Mouse (Mus musculus): ENCODE measurements around the gene Snapin. TPM values are rescaled to one million over a fixed set of nuclear protein-coding genes. Genes with fewer than 3 reads are reported as not detected.

The Snapin gene
- total RNA-seq, 2 experiments from 2014 or later = 48.8 to 50.9 TPM

DNA sequence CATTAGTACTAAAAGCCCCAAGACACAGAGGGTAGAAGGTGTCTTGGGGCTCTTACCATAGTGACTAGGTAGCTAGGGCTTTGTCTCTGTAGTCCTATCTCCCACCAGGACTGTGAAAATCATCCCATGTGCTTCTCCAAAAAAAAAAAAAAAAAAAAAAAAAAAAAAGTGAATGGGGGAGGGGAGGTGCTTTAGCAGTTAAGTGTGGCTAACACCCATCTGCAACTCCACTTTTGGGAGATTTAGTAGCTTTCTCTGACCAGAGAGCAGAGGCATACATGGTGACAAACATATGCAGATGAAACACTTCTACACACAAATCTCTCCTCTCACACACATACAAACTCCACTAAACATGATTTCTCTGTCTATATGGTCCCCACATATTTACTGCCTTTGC lies 6.8 kb upstream of the Snapin start:
- Histone ChIP-seq H3K4me3 (no peak overlapping the region), H3K27ac (no peak overlapping the region)
- DNase-seq (ENCODE audit: extremely low spot score in 1 of 2, low spot score in 2 of 2) = no peak
- intact Hi-C loops (cut with DNase I) = no loop called here
- TF ChIP-seq CTCF (IDR thresholded peaks at IDR 0.05) = no peak

DNA sequence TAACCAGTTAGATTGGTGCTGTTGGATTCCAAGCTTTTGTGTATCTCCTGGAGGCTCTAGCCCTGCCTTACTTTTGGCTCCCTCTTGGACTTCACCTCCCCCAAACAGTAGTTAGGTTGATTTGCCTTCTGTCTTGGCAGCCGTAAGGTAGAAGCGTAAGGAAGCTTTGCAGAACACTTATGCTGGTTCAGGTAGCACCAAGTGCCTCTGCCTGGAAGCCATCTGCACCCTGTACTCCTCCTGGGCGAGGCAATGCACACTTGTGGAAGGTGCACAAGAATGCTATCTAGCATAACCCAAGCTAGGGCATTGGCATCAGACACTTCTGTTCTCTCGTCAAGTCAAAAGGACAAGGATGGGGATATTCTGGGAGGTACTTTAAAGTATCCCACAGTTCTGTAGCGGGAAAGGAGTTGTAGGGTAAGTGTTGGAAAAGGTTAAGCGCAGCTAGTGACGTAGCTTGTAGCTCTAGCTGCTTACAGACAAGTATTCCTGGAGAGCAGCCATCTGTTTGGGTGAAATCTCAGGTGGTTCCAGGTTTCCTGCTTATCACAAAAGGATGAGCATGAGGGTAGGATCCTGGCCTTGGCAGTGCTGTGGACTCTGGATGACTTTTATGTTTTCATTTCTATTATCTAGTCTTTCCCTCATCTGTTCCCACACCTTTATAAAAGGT lies 5.2 kb upstream of the Snapin start:
- intact Hi-C loops (cut with DNase I) = no loop called here
- no peak for TF ChIP-seq CTCF (IDR thresholded peaks at IDR 0.05)
- H3K27ac ChIP-seq = no peak overlapping the region
- no peak for DNase-seq (ENCODE audit: extremely low spot score in 1 of 2, low spot score in 2 of 2)
- H3K4me3 ChIP-seq = no peak overlapping the region

DNA sequence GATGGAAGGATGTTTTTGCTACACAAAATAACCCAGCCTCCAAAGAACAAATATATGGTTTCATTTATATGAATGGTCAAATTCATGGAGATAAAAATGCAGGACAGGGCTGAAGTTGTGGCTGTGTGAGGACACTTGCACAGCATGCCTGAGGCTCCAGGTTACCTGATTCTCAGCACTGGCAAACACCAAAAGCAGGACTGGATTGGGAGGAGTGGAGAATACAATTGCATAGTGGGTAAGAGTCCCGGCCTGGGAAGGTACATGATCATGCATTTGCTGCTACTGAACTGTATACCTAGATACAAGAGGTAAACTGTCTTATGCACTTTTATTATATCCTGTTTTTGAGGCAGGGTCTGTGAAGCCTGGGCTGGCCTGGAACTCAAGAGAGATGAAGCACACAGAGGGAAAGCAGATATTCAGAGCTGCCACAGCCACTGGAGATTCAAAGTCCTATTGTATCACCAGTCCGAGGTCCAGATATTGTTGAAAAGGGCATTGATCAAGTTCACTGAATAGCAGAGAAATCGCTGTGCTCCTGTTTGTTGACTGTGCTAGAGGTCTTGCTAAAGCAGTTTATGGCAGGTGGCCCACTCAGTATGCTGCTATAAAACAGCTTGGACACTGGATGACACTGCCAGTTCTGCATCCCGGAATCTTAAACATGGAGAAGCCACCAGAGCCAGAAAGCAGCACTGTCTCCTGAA lies 3.2 kb upstream of the Snapin start:
- intact Hi-C loops (cut with DNase I) = no loop called here
- H3K27ac ChIP-seq = no peak overlapping the region
- TF ChIP-seq CTCF (IDR thresholded peaks at IDR 0.05) = no peak
- no peak overlapping the region for H3K4me3 ChIP-seq
- DNase-seq (ENCODE audit: extremely low spot score in 1 of 2, low spot score in 2 of 2) = no peak

DNA sequence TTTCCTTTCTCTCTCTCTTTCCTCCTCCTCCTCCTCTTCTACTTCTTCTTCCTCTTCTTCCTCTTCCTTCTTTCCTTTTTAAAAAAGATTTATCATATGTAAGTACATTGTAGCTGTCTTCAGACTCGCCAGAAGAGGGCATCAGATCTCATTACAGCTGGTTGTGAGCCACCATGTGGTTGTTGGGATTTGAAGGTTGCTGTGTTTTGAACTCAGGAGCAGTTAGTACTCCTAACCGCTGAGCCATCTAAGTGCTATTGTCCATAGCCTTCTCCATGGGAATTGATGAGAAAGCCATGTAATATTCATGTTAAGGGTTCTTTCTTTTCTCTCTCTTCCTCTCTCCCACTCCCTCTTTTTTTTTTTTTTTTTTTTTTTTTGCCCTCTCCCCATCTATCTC lies 517 bp upstream of the Snapin start:
- Histone ChIP-seq H3K4me3 (no peak overlapping the region; the same call in 1 of the 2 replicates), H3K27ac (no peak overlapping the region)
- DNase-seq (ENCODE audit: extremely low spot score in 1 of 2, low spot score in 2 of 2) = no peak
- intact Hi-C loops (cut with DNase I) = loop anchor here (1.0 to 2.0 kb wide), 3 partner anchors 123 to 218 kb away; no protein-coding TSS in a partner anchor
- TF ChIP-seq CTCF (IDR thresholded peaks at IDR 0.05) = no peak; the same call in none of the 2 replicates

- Histone ChIP-seq H3K27ac (no peak overlapping the region), H3K4me3 (no peak overlapping the region)
- no peak for DNase-seq (ENCODE audit: extremely low spot score in 1 of 2, low spot score in 2 of 2)
- intact Hi-C loops (cut with DNase I) = no loop called here
- no peak for TF ChIP-seq CTCF (IDR thresholded peaks at IDR 0.05)
These were observed 2.3 kb downstream of the Snapin start for GRCm38 (mm10) chr3:90488576-90488975.

GRCm38 (mm10) chr3:90486998-90487397 lies 3.8 kb downstream of the Snapin start:
- Histone ChIP-seq H3K4me3 (no peak overlapping the region), H3K27ac (no peak overlapping the region)
- no peak for DNase-seq (ENCODE audit: extremely low spot score in 1 of 2, low spot score in 2 of 2)
- intact Hi-C loops (cut with DNase I) = no loop called here
- TF ChIP-seq CTCF (IDR thresholded peaks at IDR 0.05) = no peak

GRCm38 (mm10) chr3:90475831-90476611 lies 14.8 kb downstream of the Snapin start, which contains the start of gene Ilf2:
Gene Ilf2, plus strand, starts transcription at chr3:90476126.
- DNase-seq (ENCODE audit: extremely low spot score in 1 of 2, low spot score in 2 of 2) = peak; percentile 94 to 95
- peak; percentile 53 for TF ChIP-seq CTCF (IDR thresholded peaks at IDR 0.05)
- Histone ChIP-seq H3K27ac (peak within 1 kb of the TSS; percentile 77), H3K4me3 (peak within 1 kb of the TSS; percentile 91)
- intact Hi-C loops (cut with DNase I) = loop anchor here (2.0 to 10.0 kb wide), 2 partner anchors 43 to 181 kb away; partner anchors contain the start of genes Gatad2b and Ints3

DNA sequence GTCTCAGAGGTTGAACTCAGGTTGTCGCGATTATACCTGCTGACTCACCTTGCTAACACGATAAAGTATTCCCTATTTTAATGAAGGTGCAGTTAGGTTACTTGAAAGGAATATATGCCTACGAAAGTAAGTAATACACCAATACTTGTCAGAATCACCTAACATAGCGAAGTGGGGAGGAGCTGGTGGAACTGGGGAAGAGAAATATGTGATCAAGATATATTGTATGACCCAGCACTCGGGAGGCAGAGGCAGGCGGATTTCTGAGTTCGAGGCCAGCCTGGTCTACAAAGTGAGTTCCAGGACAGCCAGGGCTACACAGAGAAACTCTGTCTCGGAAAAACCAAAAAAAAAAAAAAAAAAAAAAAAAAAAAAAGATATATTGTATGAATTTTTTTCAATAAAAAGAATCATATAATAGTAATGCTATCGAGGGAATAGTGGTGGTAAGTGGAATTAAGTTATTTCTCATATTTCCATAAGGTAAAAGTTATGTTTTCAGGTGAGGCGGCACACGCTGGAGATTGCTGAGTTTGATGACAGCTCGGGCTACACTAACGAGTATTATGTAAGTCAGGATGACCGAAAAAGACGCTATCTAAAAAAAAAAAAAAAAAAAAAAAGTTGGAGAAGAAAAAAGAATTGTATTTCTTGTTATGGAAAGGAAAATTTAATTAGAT lies 15.5 kb downstream of the Snapin start:
- intact Hi-C loops (cut with DNase I) = loop anchor here (2.0 to 10.0 kb wide), 2 partner anchors 42 to 180 kb away; partner anchors contain the start of genes Gatad2b and Ints3
- DNase-seq (ENCODE audit: extremely low spot score in 1 of 2, low spot score in 2 of 2) = no peak
- peak overlapping the region; percentile 54 for H3K4me3 ChIP-seq
- TF ChIP-seq CTCF (IDR thresholded peaks at IDR 0.05) = no peak
- peak overlapping the region; percentile 44; the same call in 1 of the 2 replicates for H3K27ac ChIP-seq

DNA sequence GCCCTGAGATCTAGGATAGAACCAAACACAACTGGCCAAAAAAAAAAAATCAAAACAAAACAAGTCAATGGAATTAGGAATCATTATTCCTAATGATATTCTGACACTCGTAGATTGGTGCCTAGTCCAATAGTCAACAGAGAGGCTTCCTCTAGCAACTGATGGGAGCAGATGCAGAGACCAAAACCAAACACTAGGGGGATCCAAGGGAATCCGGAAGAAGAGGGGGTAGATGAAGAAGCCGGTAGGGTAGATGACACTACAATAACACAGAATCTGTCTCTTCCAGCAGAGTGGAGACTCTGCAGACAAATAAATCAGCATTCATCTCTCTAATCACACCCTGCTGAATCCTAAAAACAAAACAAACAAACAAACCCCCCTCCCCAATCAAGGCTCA lies 18.6 kb downstream of the Snapin start:
- peak; percentile 62 for TF ChIP-seq CTCF (IDR thresholded peaks at IDR 0.05)
- H3K27ac ChIP-seq = no peak overlapping the region
- intact Hi-C loops (cut with DNase I) = loop anchor here (10.0 kb wide), 1 partner anchor 177 kb away; the partner anchor contains the start of gene Gatad2b
- DNase-seq (ENCODE audit: extremely low spot score in 1 of 2, low spot score in 2 of 2) = no peak
- no peak overlapping the region for H3K4me3 ChIP-seq

DNA sequence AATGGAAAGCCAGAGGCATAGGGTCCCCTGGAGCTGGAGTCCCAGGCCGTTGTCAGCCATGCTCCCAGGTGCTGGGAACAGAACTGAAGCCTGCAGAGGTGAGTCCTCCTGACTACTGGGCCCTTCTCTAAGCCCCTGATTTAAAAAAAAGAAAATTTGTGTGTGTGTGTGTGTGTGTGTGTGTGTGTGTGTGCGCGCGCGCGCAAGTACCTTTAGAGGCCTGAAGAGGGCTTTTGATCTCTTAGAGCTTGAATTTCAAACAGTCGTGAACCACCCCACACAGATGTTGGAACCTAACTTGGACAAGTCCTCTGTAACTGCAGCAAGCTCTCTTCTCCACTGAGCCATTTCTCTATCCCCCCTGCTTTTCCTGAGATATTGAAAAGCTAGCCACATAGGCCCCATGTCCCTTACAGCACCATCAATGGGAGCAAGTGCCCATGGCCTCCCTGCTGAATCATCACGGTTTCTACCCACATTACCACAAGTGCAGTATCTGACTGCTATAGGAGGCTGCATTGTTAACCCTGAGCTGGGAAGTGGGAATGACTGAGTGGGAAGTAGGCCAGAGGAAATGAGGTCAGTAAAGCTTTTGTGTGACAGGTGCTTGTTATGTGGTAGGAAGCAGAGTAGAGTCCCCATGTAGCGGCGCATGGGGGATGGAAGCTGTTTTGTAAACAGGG lies 23.1 kb downstream of the Snapin start:
- TF ChIP-seq CTCF (IDR thresholded peaks at IDR 0.05) = no peak; the same call in 1 of the 2 replicates
- no peak for DNase-seq (ENCODE audit: extremely low spot score in 1 of 2, low spot score in 2 of 2)
- Histone ChIP-seq H3K4me3 (no peak overlapping the region), H3K27ac (no peak overlapping the region)
- intact Hi-C loops (cut with DNase I) = no loop called here

Data from left cerebral cortex, adult 2 months (tissue).